Mouse (Mus musculus) left cerebral cortex, postnatal 25 days (tissue): ENCODE results near the gene Sgpl1. TPM values are rescaled to one million over a fixed set of nuclear protein-coding genes. Genes with fewer than 3 reads are reported as not detected.
"Not testable (repeated sequence)": the region's sequence is repeated elsewhere in the genome, so short reads cannot be mapped to it uniquely, and the experiment has no call there.

ENCODE experiments used
- DNase-seq, 2 experiments: peaks; one replicate each; pipeline ENCODE4 v3.0.0; 2022; ENCODE audit warnings: low spot score in 2 of 2, mixed read lengths in 1 of 2
- intact Hi-C: fragments of 180-260 bp; cut with DNase I; formaldehyde crosslinking; loops from one replicate; pipeline ENCODE4 v1.15.1; 2025
- total RNA-seq, 2 experiments: library from RNA; stranded (reverse); gene quantifications; 2 replicates each; pipeline ENCODE4 v1.2.3; 2021

The Sgpl1 gene
- total RNA-seq, 2 experiments from 2014 or later, result 21.7 to 22.8 TPM

DNA sequence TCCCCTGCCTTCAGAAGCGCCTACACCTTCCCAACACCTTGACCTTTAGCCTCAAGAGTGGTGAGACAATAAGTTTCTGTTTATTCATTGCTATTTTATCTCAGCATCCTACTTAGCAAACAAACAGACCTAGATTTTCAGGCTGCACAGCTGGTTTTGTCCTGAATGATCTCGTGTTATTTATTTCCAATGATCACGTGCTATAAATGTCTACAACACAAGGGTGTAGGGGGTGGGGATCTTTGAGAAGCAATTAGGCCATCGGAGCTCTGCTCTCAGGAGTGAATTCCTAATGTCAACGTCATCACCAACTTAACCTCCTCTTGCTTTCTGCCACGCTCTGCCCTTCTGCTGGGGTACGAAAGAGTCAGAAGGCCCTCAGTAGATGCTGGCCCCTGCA, 12.6 kb upstream of the Sgpl1 start:
- DNase-seq, result no peak
- intact Hi-C loops, result no loop called here

DNA sequence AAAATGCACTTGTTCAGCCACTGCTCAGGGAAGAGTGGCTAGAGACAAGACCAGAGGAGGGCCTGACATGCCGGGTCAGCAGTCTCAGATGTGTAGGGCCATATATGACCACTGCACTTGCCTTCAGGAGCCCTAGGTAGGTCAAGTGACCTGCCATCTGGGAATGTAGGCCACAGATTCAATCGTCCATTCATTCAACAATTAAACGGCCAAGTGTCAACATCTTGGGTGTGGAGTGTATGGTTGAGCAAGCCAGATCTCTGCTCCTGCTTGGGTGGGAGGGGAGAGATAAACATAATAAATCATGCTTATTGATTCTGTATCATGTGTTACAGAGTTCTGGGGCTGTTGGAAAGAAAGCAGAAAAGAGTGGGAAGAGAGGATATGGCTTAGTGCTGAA, 11.1 kb upstream of the Sgpl1 start:
- intact Hi-C loops, result no loop called here
- no peak for DNase-seq

GRCm38 (mm10) chr10:61156453-61156852, 8.9 kb upstream of the Sgpl1 start:
- DNase-seq, result no peak
- intact Hi-C loops, result no loop called here

DNA sequence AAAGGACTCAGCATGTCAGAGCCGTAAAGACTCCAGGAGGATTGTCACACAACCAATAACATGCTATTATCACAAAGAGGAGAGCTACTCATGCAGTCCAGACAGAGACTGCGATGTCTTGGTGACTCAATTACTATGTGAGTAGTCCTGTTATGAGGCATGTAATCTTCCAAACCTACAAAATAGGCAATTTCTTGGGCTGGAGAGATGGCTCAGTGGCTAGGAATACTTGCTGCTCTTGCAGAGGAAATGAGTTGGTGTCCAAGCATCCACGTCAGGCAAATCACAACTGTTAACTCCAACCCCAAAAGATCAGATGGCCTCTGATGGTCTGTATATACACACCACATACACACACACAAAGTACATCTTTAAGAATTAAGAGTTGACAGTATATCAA, 8.1 kb upstream of the Sgpl1 start:
- intact Hi-C loops, result no loop called here

DNA sequence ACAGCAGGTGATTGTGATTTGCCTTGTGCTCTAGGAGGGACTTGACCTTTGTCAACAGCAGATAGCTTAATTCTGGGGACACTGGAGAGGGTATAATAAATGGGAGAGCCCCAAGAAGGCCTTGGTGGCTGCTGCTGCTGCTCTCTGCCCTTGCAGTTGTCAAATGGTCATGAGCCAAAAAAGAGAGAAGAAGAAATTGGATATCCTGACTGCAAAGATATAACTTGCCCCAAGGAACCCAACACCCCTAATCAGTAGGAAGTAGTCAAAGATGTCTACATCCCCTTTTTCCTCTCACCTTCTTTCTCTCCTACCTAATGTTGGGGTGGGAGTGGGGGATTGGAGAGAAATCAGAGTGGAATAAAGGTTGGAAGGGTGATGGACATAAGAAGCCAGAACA, 4.6 kb upstream of the Sgpl1 start:
- intact Hi-C loops, result no loop called here
- no peak for DNase-seq

More for the DNA sequence above, 8.1 kb upstream of the Sgpl1 start:
- DNase-seq, result no peak

DNA sequence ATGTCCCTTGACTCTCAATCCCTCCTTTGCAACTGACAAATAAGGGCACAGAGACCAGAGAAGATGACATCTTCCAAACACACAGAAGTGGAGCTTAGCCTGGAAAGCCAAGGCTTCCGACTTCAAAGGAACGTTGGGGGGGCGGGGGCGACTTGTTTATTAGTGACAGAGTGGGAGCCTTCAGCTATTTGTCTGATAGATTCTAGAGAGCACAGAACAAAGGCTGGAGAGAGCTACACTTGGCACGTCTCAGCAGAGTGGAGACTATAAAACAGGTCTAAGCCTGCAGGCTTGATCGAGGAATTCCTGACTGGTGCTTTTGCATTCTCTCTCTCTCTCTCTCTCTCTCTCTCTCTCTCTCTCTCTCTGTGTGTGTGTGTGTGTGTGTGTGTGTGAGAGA, 3.1 kb upstream of the Sgpl1 start:
- intact Hi-C loops, result no loop called here
- DNase-seq, result no peak

DNA sequence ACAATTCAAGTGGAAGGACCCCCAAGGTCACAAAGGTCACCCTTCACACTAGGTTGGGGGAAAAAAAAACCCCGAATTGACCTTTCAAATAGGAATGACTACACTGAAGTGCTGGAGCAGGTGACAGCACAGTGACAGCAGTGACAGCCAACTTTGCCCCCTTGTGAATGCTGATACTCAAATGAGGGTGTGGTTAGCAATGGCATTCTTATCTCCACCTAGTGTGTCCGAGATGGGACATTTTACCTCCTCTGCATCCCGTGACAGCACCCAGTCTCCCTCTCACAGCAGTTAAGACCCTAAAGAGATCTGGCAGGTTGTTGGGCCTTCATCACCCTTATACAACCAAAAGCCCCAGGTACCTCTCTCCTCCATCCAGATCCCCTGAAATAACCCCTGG, 2.0 kb upstream of the Sgpl1 start:
- intact Hi-C loops, result no loop called here
- no peak for DNase-seq

GRCm38 (mm10) chr10:61146807-61147156, 721 bp downstream of the Sgpl1 start:
- DNase-seq, result peak; percentile 6 to 8
- intact Hi-C loops, result no loop called here

GRCm38 (mm10) chr10:61146119-61146806, 1.2 kb downstream of the Sgpl1 start:
- intact Hi-C loops, result no loop called here
- DNase-seq, result peak; percentile 43 to 51

- intact Hi-C loops, result no loop called here
- no peak for DNase-seq
Measured at GRCm38 (mm10) chr10:61145766-61146118, 1.8 kb downstream of the Sgpl1 start.

- DNase-seq, result no peak
- intact Hi-C loops, result no loop called here
Measured at GRCm38 (mm10) chr10:61143343-61143742, 4.2 kb downstream of the Sgpl1 start.

- intact Hi-C loops, result no loop called here
- DNase-seq, result no peak
Measured at GRCm38 (mm10) chr10:61137567-61137966, 9.9 kb downstream of the Sgpl1 start.

- intact Hi-C loops, result no loop called here
- DNase-seq, result no peak
Measured at GRCm38 (mm10) chr10:61135226-61135839, 12.2 kb downstream of the Sgpl1 start.

DNA sequence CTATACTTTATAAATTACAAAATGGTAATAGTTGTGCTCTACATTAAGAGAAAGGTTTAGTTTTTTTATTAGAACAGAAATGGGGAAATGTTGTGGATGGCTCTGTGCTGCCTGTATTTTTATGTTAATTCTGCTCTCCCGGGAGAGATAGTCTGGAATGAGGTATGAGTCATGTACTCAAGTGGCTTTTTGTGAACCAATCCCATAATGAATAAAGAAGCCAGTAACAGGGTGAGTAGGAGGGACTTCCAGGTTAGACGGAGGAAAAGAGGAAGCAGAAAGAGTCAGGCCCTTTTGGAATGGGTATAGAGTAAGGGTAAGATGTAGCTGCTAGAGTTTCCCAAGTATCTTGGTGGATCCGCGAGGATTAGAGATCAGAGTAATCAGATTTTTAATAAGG, 13.5 kb downstream of the Sgpl1 start:
- intact Hi-C loops, result no loop called here

GRCm38 (mm10) chr10:61130959-61131358, 16.5 kb downstream of the Sgpl1 start:
- intact Hi-C loops, result no loop called here
- no peak for DNase-seq

More for the DNA sequence above, 13.5 kb downstream of the Sgpl1 start:
- peak in 1 of 2 experiments; percentile 4 for DNase-seq

DNA sequence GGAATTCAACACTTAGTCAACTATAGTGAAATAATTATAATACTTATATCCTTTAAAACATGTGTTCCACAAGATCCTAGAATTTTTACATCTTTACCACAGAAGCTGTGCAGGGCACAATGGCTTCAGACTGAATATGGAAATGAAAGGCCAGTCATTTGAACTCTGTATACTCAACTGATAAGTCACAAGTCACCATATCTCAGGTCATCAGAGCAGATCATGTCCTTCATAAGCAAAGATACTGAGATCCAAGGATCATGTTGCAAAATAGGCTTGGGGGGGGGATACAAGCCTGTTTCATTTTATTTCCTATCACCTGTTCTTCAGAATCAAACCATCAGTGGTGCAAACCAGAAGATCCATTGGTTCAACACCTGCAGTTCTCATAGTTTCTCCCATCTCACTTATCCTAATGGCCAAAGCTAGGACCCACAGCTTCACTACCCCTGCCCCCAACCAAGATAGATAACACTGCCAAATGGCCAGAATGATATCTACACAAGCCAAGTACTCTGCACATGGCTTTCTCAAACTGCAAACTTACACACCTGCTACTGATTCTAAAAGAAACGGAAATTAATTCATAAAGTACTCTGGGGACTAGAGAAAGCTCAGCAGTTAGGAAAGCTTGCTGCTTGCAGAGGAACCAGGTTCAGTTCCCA, 18.7 kb downstream of the Sgpl1 start:
- DNase-seq, result no peak
- intact Hi-C loops, result no loop called here

DNA sequence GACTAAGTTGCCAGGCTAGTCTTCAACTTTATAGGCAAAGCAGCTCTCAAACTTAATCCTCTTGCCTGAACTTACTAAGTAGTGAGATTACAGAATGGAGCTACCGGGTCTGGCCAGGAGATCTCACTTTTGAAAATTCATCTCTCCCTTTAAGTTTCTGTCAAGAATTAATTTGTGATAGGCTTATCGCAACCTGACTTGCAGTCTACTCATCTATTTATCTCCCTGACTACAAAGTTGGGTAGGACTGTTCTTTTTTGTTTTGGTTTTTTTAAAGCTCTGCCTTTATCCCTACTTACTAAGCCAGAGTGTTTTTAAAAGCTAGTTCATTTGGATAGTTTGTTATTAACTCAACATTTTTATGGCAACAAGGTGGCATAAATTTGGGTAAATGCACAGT, 23.0 kb downstream of the Sgpl1 start:
- no peak for DNase-seq
- intact Hi-C loops, result no loop called here

DNA sequence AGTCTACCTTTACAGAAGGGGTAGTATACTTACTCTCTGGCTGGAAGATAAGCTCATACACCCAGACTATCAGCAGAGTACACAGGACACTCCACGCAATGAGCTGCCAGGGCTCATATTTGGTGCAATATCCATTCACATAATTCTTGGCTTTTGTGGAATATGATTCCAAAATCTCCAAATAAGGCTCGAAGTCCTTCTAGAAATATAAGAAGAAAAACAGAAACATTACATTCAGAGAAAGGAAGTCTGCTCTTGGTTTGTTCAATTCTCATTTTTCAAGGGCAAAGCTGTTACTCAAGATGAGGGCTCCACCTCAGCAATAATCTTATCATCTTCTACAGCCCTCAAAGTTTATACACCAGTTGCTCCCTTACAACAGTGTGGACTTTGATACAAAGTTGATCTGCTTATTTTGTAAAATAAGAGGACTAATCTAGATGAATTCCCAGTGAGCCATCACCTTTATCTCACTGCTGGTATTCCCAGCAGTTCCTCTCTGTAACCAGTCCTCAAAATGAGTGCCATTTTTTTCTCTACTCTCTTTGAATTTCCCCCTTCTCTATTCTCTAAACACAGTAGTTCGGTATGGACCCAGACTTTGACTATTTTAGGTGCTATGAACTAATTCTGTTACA, 24.1 kb downstream of the Sgpl1 start:
- intact Hi-C loops, result no loop called here
- DNase-seq, result no peak

GRCm38 (mm10) chr10:61121732-61122131, 25.8 kb downstream of the Sgpl1 start:
- intact Hi-C loops, result not testable (repeated sequence)

GRCm38 (mm10) chr10:61114246-61114720, 33.2 kb downstream of the Sgpl1 start:
- no peak for DNase-seq
- intact Hi-C loops, result no loop called here

More at GRCm38 (mm10) chr10:61121732-61122131, 25.8 kb downstream of the Sgpl1 start:
- not testable (repeated sequence) for DNase-seq
